Comparison of ENCODE assay signal across 8 mouse cellular contexts in genomic region chr11:106215450-106215859, GRCm38 (mm10). TPM values are rescaled to one million over a fixed set of nuclear protein-coding genes. Genes with fewer than 3 reads are reported as not detected.
DNase-seq lines count a peak whose midpoint lies in the region; ATAC-seq and TF ChIP-seq lines count a peak whose summit lies in the region.

No protein-coding gene starts in this region.

- peak overlapping the region; percentile 97 for H3K27ac ChIP-seq in lung, embryonic 16.5 days (ENCODE audit: low read length)
- H3K27ac ChIP-seq in embryonic facial prominence, embryonic 15.5 days (replicated peaks) = 0 out of 2 replicates have a peak overlapping the region, but pooled peaks have one; percentile 97
- peak overlapping the region; percentile 93; the same call in 1 of the 2 replicates for H3K27ac ChIP-seq in limb, embryonic 12.5 days
- peak overlapping the region; percentile 67 for H3K27ac ChIP-seq in small intestine, adult 2 months (ENCODE audit: insufficient read depth, low read depth, low read length)

- DNase-seq in lung, adult 18-20 months = no peak
- no peak for DNase-seq in thymus, postnatal 10 days (ENCODE audit: low spot score in 2 of 2)
- no peak for DNase-seq in spleen, adult 18-20 months
- no peak for DNase-seq in thymus, postnatal 4 days

- no peaks in the 10 kb centered on the region for H3K9me3 ChIP-seq in lung, embryonic 16.5 days (ENCODE audit: control insufficient read depth, low read length)
- H3K9me3 ChIP-seq in embryonic facial prominence, embryonic 15.5 days (replicated peaks) = no peaks in the 10 kb centered on the region
- H3K9me3 ChIP-seq in limb, embryonic 12.5 days = no peaks in the 10 kb centered on the region

- H3K4me1 ChIP-seq in lung, embryonic 16.5 days (replicated peaks; ENCODE audit: control insufficient read depth, insufficient read depth, low read length) = peaks cover 18% of the 10 kb centered on the region
- peaks cover 26% of the 10 kb centered on the region for H3K4me1 ChIP-seq in embryonic facial prominence, embryonic 15.5 days
- H3K4me1 ChIP-seq in limb, embryonic 12.5 days (replicated peaks) = peaks cover 26% of the 10 kb centered on the region
- H3K4me1 ChIP-seq in small intestine, adult 2 months (ENCODE audit: control insufficient read depth, insufficient read depth, insufficient read length, low read length) = peaks cover 6% of the 10 kb centered on the region; the same call in 1 of the 2 replicates

- no peak for ATAC-seq in lung, embryonic 16.5 days (ENCODE audit: low read depth)
- ATAC-seq in embryonic facial prominence, embryonic 15.5 days (ENCODE audit: insufficient number of reproducible peaks, low FRiP score, low TSS enrichment, low read depth) = no peak
- ATAC-seq in limb, embryonic 12.5 days (ENCODE audit: insufficient number of reproducible peaks, insufficient read depth, low FRiP score, low TSS enrichment, low read depth) = no peak

- H3K27me3 ChIP-seq in lung, embryonic 16.5 days (ENCODE audit: control insufficient read depth, insufficient read depth, low read depth, low read length) = no peaks in the 10 kb centered on the region
- H3K27me3 ChIP-seq in embryonic facial prominence, embryonic 15.5 days = no peaks in the 10 kb centered on the region
- H3K27me3 ChIP-seq in limb, embryonic 12.5 days = no peaks in the 10 kb centered on the region
- no peaks in the 10 kb centered on the region for H3K27me3 ChIP-seq in small intestine, adult 2 months (ENCODE audit: control insufficient read depth, insufficient read depth, low read length)

- TF ChIP-seq POLR2A in small intestine, adult 2 months (IDR thresholded peaks at IDR 0.05; ENCODE audit: low read depth, low read length) = no peak

- H3K9ac ChIP-seq in lung, embryonic 16.5 days (ENCODE audit: low read length) = peak overlapping the region; percentile 99
- H3K9ac ChIP-seq in embryonic facial prominence, embryonic 15.5 days = peak overlapping the region; percentile 74
- peak overlapping the region; percentile 87 for H3K9ac ChIP-seq in limb, embryonic 12.5 days (replicated peaks)

- peak overlapping the region; percentile 100 for H3K4me3 ChIP-seq in lung, embryonic 16.5 days (ENCODE audit: low read length)
- H3K4me3 ChIP-seq in embryonic facial prominence, embryonic 15.5 days (replicated peaks) = peak overlapping the region; percentile 97
- H3K4me3 ChIP-seq in limb, embryonic 12.5 days (replicated peaks) = peak overlapping the region; percentile 63
- no peak overlapping the region for H3K4me3 ChIP-seq in small intestine, adult 2 months (ENCODE audit: low read depth, low read length)

- no peak for TF ChIP-seq CTCF in small intestine, adult 2 months (IDR thresholded peaks at IDR 0.05; ENCODE audit: extremely low read depth, insufficient read length, insufficient replicate concordance, low read depth, low read length)

- WGBS in lung, embryonic 16.5 days = 17% methylated on average over 7 of the region's 7 CpGs
- 23% methylated on average over 7 of the region's 7 CpGs for WGBS in embryonic facial prominence, embryonic 15.5 days
- WGBS in limb, embryonic 12.5 days = 30% methylated on average over 7 of the region's 7 CpGs
- WGBS in small intestine, adult 2 months = 5% methylated on average over 7 of the region's 7 CpGs

- peaks cover 13% of the 10 kb centered on the region for H3K36me3 ChIP-seq in lung, embryonic 16.5 days (ENCODE audit: control insufficient read depth, insufficient read depth, low read length)
- H3K36me3 ChIP-seq in embryonic facial prominence, embryonic 15.5 days = peaks cover 23% of the 10 kb centered on the region
- H3K36me3 ChIP-seq in limb, embryonic 12.5 days = peaks cover 28% of the 10 kb centered on the region
- H3K36me3 ChIP-seq in small intestine, adult 2 months (ENCODE audit: control insufficient read depth, insufficient read depth, low read length) = peaks cover 15% of the 10 kb centered on the region

- H3K4me2 ChIP-seq in lung, embryonic 16.5 days (ENCODE audit: low read depth, low read length) = peak overlapping the region; percentile 84
- H3K4me2 ChIP-seq in embryonic facial prominence, embryonic 15.5 days (replicated peaks) = peak overlapping the region; percentile 50
- H3K4me2 ChIP-seq in limb, embryonic 12.5 days = peak overlapping the region; percentile 78

RNA-seq across cellular contexts. Expression of gene Ccdc47, which starts 0.7 kb away (rescaled TPM):
- polyA plus RNA-seq in lung, embryonic 16.5 days (2015; fragmentation: Nextera tagmentation; extraction: Ambion mirVana) = 91.9 and 96.3 TPM in 2 replicates
- 88.9 and 91.8 TPM in 2 replicates for polyA plus RNA-seq in embryonic facial prominence, embryonic 15.5 days (2015; fragmentation: Nextera tagmentation; extraction: Ambion mirVana)
- 73.9 and 78.5 TPM in 2 replicates for polyA plus RNA-seq in limb, embryonic 12.5 days (2016; fragmentation: Nextera tagmentation; extraction: Ambion mirVana)
- 2.2 and 4.8 TPM in 2 replicates for polyA plus RNA-seq in small intestine, adult 2 months (2012; rRNA removed)

RNA-seq across cellular contexts. Expression of gene Ddx42, which starts 1.3 kb away (rescaled TPM):
- polyA plus RNA-seq in lung, embryonic 16.5 days (2015; fragmentation: Nextera tagmentation; extraction: Ambion mirVana) = 70.2 and 72.9 TPM in 2 replicates
- polyA plus RNA-seq in embryonic facial prominence, embryonic 15.5 days (2015; fragmentation: Nextera tagmentation; extraction: Ambion mirVana) = 71.1 and 77.5 TPM in 2 replicates
- 107 and 111 TPM in 2 replicates for polyA plus RNA-seq in limb, embryonic 12.5 days (2016; fragmentation: Nextera tagmentation; extraction: Ambion mirVana)
- polyA plus RNA-seq in small intestine, adult 2 months (2012; rRNA removed) = 2.1 and 5.2 TPM in 2 replicates

RNA-seq across cellular contexts. Expression of gene Strada, which starts 13.5 kb away (rescaled TPM):
- 22.7 and 24.2 TPM in 2 replicates for polyA plus RNA-seq in lung, embryonic 16.5 days (2015; fragmentation: Nextera tagmentation; extraction: Ambion mirVana)
- 28.4 and 29.3 TPM in 2 replicates for polyA plus RNA-seq in embryonic facial prominence, embryonic 15.5 days (2015; fragmentation: Nextera tagmentation; extraction: Ambion mirVana)
- polyA plus RNA-seq in limb, embryonic 12.5 days (2016; fragmentation: Nextera tagmentation; extraction: Ambion mirVana) = 31.1 and 33.2 TPM in 2 replicates
- polyA plus RNA-seq in small intestine, adult 2 months (2012; rRNA removed) = 4.4 and 7.4 TPM in 2 replicates

RNA-seq across cellular contexts. Expression of gene Ftsj3, which starts 40.4 kb away (rescaled TPM):
- 42.9 and 48.7 TPM in 2 replicates for polyA plus RNA-seq in lung, embryonic 16.5 days (2015; fragmentation: Nextera tagmentation; extraction: Ambion mirVana)
- 53.7 and 54.7 TPM in 2 replicates for polyA plus RNA-seq in embryonic facial prominence, embryonic 15.5 days (2015; fragmentation: Nextera tagmentation; extraction: Ambion mirVana)
- polyA plus RNA-seq in limb, embryonic 12.5 days (2016; fragmentation: Nextera tagmentation; extraction: Ambion mirVana) = 61.2 and 71.6 TPM in 2 replicates
- polyA plus RNA-seq in small intestine, adult 2 months (2012; rRNA removed) = 2.8 and 3.9 TPM in 2 replicates

RNA-seq across cellular contexts. Expression of gene Psmc5, which starts 40.5 kb away (rescaled TPM):
- 242 and 250 TPM in 2 replicates for polyA plus RNA-seq in lung, embryonic 16.5 days (2015; fragmentation: Nextera tagmentation; extraction: Ambion mirVana)
- polyA plus RNA-seq in embryonic facial prominence, embryonic 15.5 days (2015; fragmentation: Nextera tagmentation; extraction: Ambion mirVana) = 279 and 291 TPM in 2 replicates
- polyA plus RNA-seq in limb, embryonic 12.5 days (2016; fragmentation: Nextera tagmentation; extraction: Ambion mirVana) = 352 and 355 TPM in 2 replicates
- polyA plus RNA-seq in small intestine, adult 2 months (2012; rRNA removed) = 10.2 and 19.4 TPM in 2 replicates

Comparison
In these comparisons a context has a peak if more than half of its experiments do, and no peak if none do; other contexts are left out.
1. RNA of gene Ccdc47, which starts 0.7 kb away (polyA plus RNA-seq): 91.9 to 96.3 TPM in lung, embryonic 16.5 days, 88.9 to 91.8 TPM in embryonic facial prominence, embryonic 15.5 days and 73.9 to 78.5 TPM in limb, embryonic 12.5 days; 2.2 to 4.8 TPM in small intestine, adult 2 months; every median in the first group is over 10 times any median in the second.
2. RNA of gene Ddx42, which starts 1.3 kb away (polyA plus RNA-seq): 107 to 111 TPM in limb, embryonic 12.5 days, 71.1 to 77.5 TPM in embryonic facial prominence, embryonic 15.5 days and 70.2 to 72.9 TPM in lung, embryonic 16.5 days; 2.1 to 5.2 TPM in small intestine, adult 2 months; every median in the first group is over 10 times any median in the second.
3. Peak in every context shown above with its lines, with median percentiles within 50 percentile points of each other: H3K27ac ChIP-seq, H3K4me2 ChIP-seq and H3K9ac ChIP-seq.